Mouse (Mus musculus): Measurements from ENCODE around the gene Akr1c18. TPM values are rescaled to one million over a fixed set of nuclear protein-coding genes. Genes with fewer than 3 reads are reported as not detected.
"Not testable (repeated sequence)": the region's sequence is repeated elsewhere in the genome, so short reads cannot be mapped to it uniquely, and the experiment has no call there.

Gene Akr1c18
- total RNA-seq (2021) (not detected), polyA plus RNA-seq (2012; rRNA removed) (0.78 TPM in 1 of 2 replicates, not detected in the other)
- long read RNA-seq = 0 reads

- no peak for DNase-seq
- Histone ChIP-seq H3K27ac (no peak within 1 kb of the TSS), H3K36me3 (ENCODE audit: control insufficient read depth, insufficient read depth, low read length) (no peaks in the 10 kb centered on the region), H3K9ac (ENCODE audit: low read depth, low read length) (no peak within 1 kb of the TSS), H3K4me1 (ENCODE audit: control insufficient read depth, insufficient read depth, low read length) (no peaks in the 10 kb centered on the region), H3K79me2 (replicated peaks; ENCODE audit: control insufficient read depth, insufficient read depth, low read length) (no peaks in the 10 kb centered on the region), H3K4me3 (no peak within 1 kb of the TSS), H3K27me3 (ENCODE audit: control insufficient read depth, insufficient read depth, low read length) (no peaks in the 10 kb centered on the region)
- intact Hi-C loops (cut with DNase I) = no loop called here
- WGBS = 78% methylated on average over 5 of the region's 5 CpGs
- TF ChIP-seq POLR2A (IDR thresholded peaks at IDR 0.05; ENCODE audit: insufficient read depth, low read depth, low read length) = no peak
- TF ChIP-seq CTCF (IDR thresholded peaks at IDR 0.05) = no peak
Observed at GRCm38 (mm10) chr13:4150518-4150917, at the start of gene Akr1c18. Akr1c18 (minus strand) TSS chr13:4150654.

- H3K36me3 ChIP-seq (ENCODE audit: control insufficient read depth, insufficient read depth, low read length) = no peaks in the 10 kb centered on the region
- H3K9ac ChIP-seq (ENCODE audit: low read depth, low read length) = no peak overlapping the region
- TF ChIP-seq POLR2A (IDR thresholded peaks at IDR 0.05; ENCODE audit: insufficient read depth, low read depth, low read length) = no peak
- no peak overlapping the region for H3K4me3 ChIP-seq
- intact Hi-C loops (cut with DNase I) = no loop called here
- no peaks in the 10 kb centered on the region for H3K4me1 ChIP-seq (ENCODE audit: control insufficient read depth, insufficient read depth, low read length)
- WGBS = 33% methylated on average over 3 of the region's 3 CpGs
- H3K27ac ChIP-seq = no peak overlapping the region
- no peaks in the 10 kb centered on the region for H3K79me2 ChIP-seq (replicated peaks; ENCODE audit: control insufficient read depth, insufficient read depth, low read length)
- no peak for DNase-seq
- no peaks in the 10 kb centered on the region for H3K27me3 ChIP-seq (ENCODE audit: control insufficient read depth, insufficient read depth, low read length)
Observed at GRCm38 (mm10) chr13:4192511-4192910, 42.1 kb upstream of the Akr1c18 start.

- Histone ChIP-seq H3K36me3 (ENCODE audit: control insufficient read depth, insufficient read depth, low read length) (no peaks in the 10 kb centered on the region), H3K79me2 (replicated peaks; ENCODE audit: control insufficient read depth, insufficient read depth, low read length) (no peaks in the 10 kb centered on the region), H3K27ac (no peak within 1 kb of the TSS), H3K9ac (ENCODE audit: low read depth, low read length) (no peak within 1 kb of the TSS), H3K27me3 (ENCODE audit: control insufficient read depth, insufficient read depth, low read length) (no peaks in the 10 kb centered on the region), H3K4me3 (no peak within 1 kb of the TSS), H3K4me1 (ENCODE audit: control insufficient read depth, insufficient read depth, low read length) (no peaks in the 10 kb centered on the region)
- WGBS = 47% methylated on average over 3 of the region's 3 CpGs
- no peak for DNase-seq
- intact Hi-C loops (cut with DNase I) = no loop called here
- TF ChIP-seq EP300 (IDR thresholded peaks at IDR 0.05; ENCODE audit: insufficient read depth, low read depth, low read length) (no peak), POLR2A (IDR thresholded peaks at IDR 0.05; ENCODE audit: insufficient read depth, low read depth, low read length) (no peak), CTCF (IDR thresholded peaks at IDR 0.05) (no peak)
Observed at GRCm38 (mm10) chr13:4190904-4191303, 40.5 kb upstream of the Akr1c18 start, which contains the start of gene Akr1c13. Akr1c13 (plus strand) TSS chr13:4191150.

- no peaks in the 10 kb centered on the region for H3K27me3 ChIP-seq (ENCODE audit: control insufficient read depth, insufficient read depth, low read length)
- intact Hi-C loops (cut with DNase I) = loop anchor here (1.0 kb wide), 1 partner anchor 93 kb away; no protein-coding TSS in a partner anchor
- H3K27ac ChIP-seq = no peak overlapping the region
- peak; percentile 65 for TF ChIP-seq CTCF (IDR thresholded peaks at IDR 0.05)
- TF ChIP-seq EP300 (IDR thresholded peaks at IDR 0.05; ENCODE audit: insufficient read depth, low read depth, low read length) = no peak
- H3K4me3 ChIP-seq = no peak overlapping the region
- 79% methylated on average over 2 of the region's 2 CpGs for WGBS
- H3K9ac ChIP-seq (ENCODE audit: low read depth, low read length) = no peak overlapping the region
- no peaks in the 10 kb centered on the region for H3K36me3 ChIP-seq (ENCODE audit: control insufficient read depth, insufficient read depth, low read length)
- H3K79me2 ChIP-seq (replicated peaks; ENCODE audit: control insufficient read depth, insufficient read depth, low read length) = no peaks in the 10 kb centered on the region
- no peak for DNase-seq
- H3K4me1 ChIP-seq (ENCODE audit: control insufficient read depth, insufficient read depth, low read length) = no peaks in the 10 kb centered on the region
Observed at GRCm38 (mm10) chr13:4188174-4188573, 37.7 kb upstream of the Akr1c18 start.

- H3K4me1 ChIP-seq (ENCODE audit: control insufficient read depth, insufficient read depth, low read length); H3K79me2 ChIP-seq (replicated peaks; ENCODE audit: control insufficient read depth, insufficient read depth, low read length); H3K9ac ChIP-seq (ENCODE audit: low read depth, low read length); H3K4me3 ChIP-seq; H3K27me3 ChIP-seq (ENCODE audit: control insufficient read depth, insufficient read depth, low read length); DNase-seq; intact Hi-C loops (cut with DNase I); H3K36me3 ChIP-seq (ENCODE audit: control insufficient read depth, insufficient read depth, low read length); H3K27ac ChIP-seq: not testable (repeated sequence)
- TF ChIP-seq CTCF (IDR thresholded peaks at IDR 0.05) = 0 out of 2 replicates have a peak, but pooled peaks have one; percentile 9
- 75% methylated on average over 7 of the region's 7 CpGs for WGBS
Observed at GRCm38 (mm10) chr13:4186641-4187411, 36.4 kb upstream of the Akr1c18 start.

GRCm38 (mm10) chr13:4183116-4183515, 32.7 kb upstream of the Akr1c18 start:
- intact Hi-C loops (cut with DNase I) = no loop called here
- no peak overlapping the region for H3K27ac ChIP-seq
- 59% methylated on average over 9 of the region's 9 CpGs for WGBS
- no peak overlapping the region for H3K4me3 ChIP-seq
- H3K79me2 ChIP-seq (replicated peaks; ENCODE audit: control insufficient read depth, insufficient read depth, low read length) = no peaks in the 10 kb centered on the region
- H3K4me1 ChIP-seq (ENCODE audit: control insufficient read depth, insufficient read depth, low read length) = no peaks in the 10 kb centered on the region
- no peaks in the 10 kb centered on the region for H3K27me3 ChIP-seq (ENCODE audit: control insufficient read depth, insufficient read depth, low read length)
- H3K36me3 ChIP-seq (ENCODE audit: control insufficient read depth, insufficient read depth, low read length) = no peaks in the 10 kb centered on the region
- H3K9ac ChIP-seq (ENCODE audit: low read depth, low read length) = 0 out of 2 replicates have a peak overlapping the region, but pooled peaks have one; percentile 42
- TF ChIP-seq POLR2A (IDR thresholded peaks at IDR 0.05; ENCODE audit: insufficient read depth, low read depth, low read length) = no peak
- TF ChIP-seq CTCF (IDR thresholded peaks at IDR 0.05) = no peak
- TF ChIP-seq EP300 (IDR thresholded peaks at IDR 0.05; ENCODE audit: insufficient read depth, low read depth, low read length) = no peak
- DNase-seq = no peak

GRCm38 (mm10) chr13:4181321-4181720, 30.9 kb upstream of the Akr1c18 start:
- DNase-seq; H3K9ac ChIP-seq (ENCODE audit: low read depth, low read length); H3K79me2 ChIP-seq (replicated peaks; ENCODE audit: control insufficient read depth, insufficient read depth, low read length); H3K27me3 ChIP-seq (ENCODE audit: control insufficient read depth, insufficient read depth, low read length); H3K36me3 ChIP-seq (ENCODE audit: control insufficient read depth, insufficient read depth, low read length); H3K4me1 ChIP-seq (ENCODE audit: control insufficient read depth, insufficient read depth, low read length); H3K27ac ChIP-seq; intact Hi-C loops (cut with DNase I); H3K4me3 ChIP-seq: not testable (repeated sequence)
- 88% methylated on average over 4 of the region's 4 CpGs for WGBS
